Mouse (Mus musculus) ES-E14 (cell line): ENCODE results near the gene Apol7c.

Experiments
- CHD2 ChIP-seq: IDR thresholded peaks from 2 replicates; pipeline ENCODE4 v1.6.1; 2014; ENCODE audit warnings: mild to moderate bottlenecking, low read depth, low read length, inconsistent platforms
- ZC3H11A ChIP-seq: IDR thresholded peaks from 2 replicates; pipeline ENCODE4 v1.6.1; 2012; ENCODE audit warnings: low read depth, mild to moderate bottlenecking, inconsistent platforms, low read length, borderline replicate concordance

DNA sequence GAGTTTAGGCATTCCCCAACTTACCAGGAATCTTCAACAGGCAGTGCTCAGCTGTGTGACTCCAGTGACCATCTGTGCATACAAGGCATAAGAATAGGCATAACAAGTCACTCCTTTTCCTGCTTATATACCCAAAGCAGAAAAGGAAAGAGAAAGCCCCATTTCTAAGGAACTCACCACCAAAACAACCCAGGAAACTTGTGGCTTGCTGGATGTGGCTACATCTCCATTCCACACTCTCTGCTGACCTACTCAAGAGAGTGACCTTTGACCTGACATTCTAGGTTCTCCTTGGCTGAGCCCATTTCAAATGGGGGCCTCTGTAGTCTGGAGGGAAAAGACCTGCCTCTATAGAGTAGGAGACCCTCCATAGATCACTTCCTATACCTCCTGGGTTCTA, at the start of gene Apol7c:
- no peak for TF ChIP-seq CHD2
- TF ChIP-seq ZC3H11A: no peak
